Comparison of ENCODE assay signal across 12 mouse cellular contexts in the genomic region with DNA sequence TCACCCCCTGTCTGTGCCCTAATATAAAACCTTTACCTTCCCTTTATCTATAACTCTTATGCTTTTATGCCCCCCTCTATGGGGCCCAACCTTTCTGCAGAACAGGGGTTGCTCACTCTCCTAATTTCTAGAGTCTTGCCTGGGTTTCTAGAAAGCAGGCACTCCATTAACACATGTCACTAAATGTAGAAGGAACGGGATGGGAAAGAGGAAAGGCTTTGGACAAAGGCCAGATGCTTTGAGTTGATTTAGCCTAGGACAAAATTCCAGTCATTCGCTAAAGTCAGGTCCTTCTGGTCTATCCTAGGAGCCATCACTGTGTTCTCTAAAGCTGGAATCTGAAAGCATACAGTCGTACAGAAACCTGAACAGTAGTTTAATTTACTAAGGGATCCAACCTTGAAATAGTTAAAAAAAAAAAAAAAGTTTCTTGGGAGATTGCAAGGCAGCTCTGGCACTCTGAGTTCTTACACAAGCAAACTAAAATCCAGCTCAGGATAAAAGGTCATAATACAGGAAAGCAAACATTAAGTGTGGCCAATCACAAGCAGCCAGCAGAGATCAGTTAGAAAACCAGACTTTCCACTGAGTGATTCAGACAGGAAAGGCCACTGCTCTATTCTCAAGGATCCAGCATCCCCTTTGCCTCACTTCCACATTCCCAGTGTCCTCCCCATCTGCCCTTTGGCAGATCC.
A peak's percentile ranks its signal among the peaks of the same experiment; 100 is the strongest.
DNase-seq lines count a peak whose midpoint lies in the region; ATAC-seq and TF ChIP-seq lines count a peak whose summit lies in the region.
"Had no signal": no experiment of that assay in that cellular context is flagged by ENCODE, and none has a peak within 500 bp of the region (broad histone marks: within the 10 kb centered on the region; RNA-seq: fewer than 3 reads in every experiment).

No protein-coding gene starts in this region.

- DNase-seq in 3T3-L1 (ENCODE audit: low read depth, low spot score) (peak; percentile 7), Patski (ENCODE audit: low read depth, low spot score) (no peak)
- peak; percentile 2 to 39 for DNase-seq in kidney, postnatal 25 days
- no peak for DNase-seq in cerebellum, adult 11 months
- no peak for DNase-seq in limb, embryonic 10.5 days (ENCODE audit: low spot score)
- DNase-seq in right cerebral cortex, postnatal 25 days, result no peak
- DNase-seq: cerebellum, adult 9-11 months; right cerebral cortex, adult 18-20 months; thymus, postnatal 4 days had no signal

- H3K36me3 ChIP-seq in heart, embryonic 13.5 days, result no peaks in the 10 kb centered on the region
- no peaks in the 10 kb centered on the region for H3K36me3 ChIP-seq in limb, embryonic 10.5 days
- H3K36me3 ChIP-seq: limb, embryonic 13.5 days had no signal

- no peaks in the 10 kb centered on the region for H3K9me3 ChIP-seq in heart, embryonic 13.5 days
- H3K9me3 ChIP-seq in limb, embryonic 10.5 days (replicated peaks), result no peaks in the 10 kb centered on the region
- H3K9me3 ChIP-seq: limb, embryonic 13.5 days had no signal

- peak overlapping the region; percentile 76 for H3K27ac ChIP-seq in heart, embryonic 13.5 days (replicated peaks)
- no peak overlapping the region for H3K27ac ChIP-seq in limb, embryonic 10.5 days
- H3K27ac ChIP-seq: limb, embryonic 13.5 days had no signal

- no peak for TF ChIP-seq CTCF in Patski (IDR thresholded peaks at IDR 0.05)

- H3K4me1 ChIP-seq in heart, embryonic 13.5 days, result peaks cover 19% of the 10 kb centered on the region
- 0 out of 2 replicates have a peak, but pooled peaks cover 3% of the 10 kb centered on the region for H3K4me1 ChIP-seq in limb, embryonic 10.5 days
- H3K4me1 ChIP-seq: limb, embryonic 13.5 days had no signal

- H3K9ac ChIP-seq in heart, embryonic 13.5 days, result no peak overlapping the region
- H3K9ac ChIP-seq: limb, embryonic 13.5 days had no signal

- H3K4me3 ChIP-seq in heart, embryonic 13.5 days, result no peak overlapping the region
- no peak overlapping the region for H3K4me3 ChIP-seq in limb, embryonic 10.5 days
- H3K4me3 ChIP-seq: limb, embryonic 13.5 days had no signal

- CTCF ChIA-PET in Patski (lab: Charles Lee), result no interaction called here

- 29% methylated on average over 3 of the region's 3 CpGs for WGBS in heart, embryonic 13.5 days
- WGBS in limb, embryonic 10.5 days, result 73% methylated on average over 3 of the region's 3 CpGs

- no peak overlapping the region for H3K4me2 ChIP-seq in heart, embryonic 13.5 days
- H3K4me2 ChIP-seq: limb, embryonic 13.5 days had no signal

- POLR2A ChIA-PET in Patski (lab: Charles Lee), result interaction anchor here (1.0 kb wide), 1 partner anchor 109 kb away, joined by 3 read pairs; the partner anchor contains the start of gene Ccdc71l

- H3K27me3 ChIP-seq in Patski, result no peaks in the 10 kb centered on the region
- H3K27me3 ChIP-seq in heart, embryonic 13.5 days (replicated peaks), result no peaks in the 10 kb centered on the region
- no peaks in the 10 kb centered on the region for H3K27me3 ChIP-seq in limb, embryonic 10.5 days (ENCODE audit: low read depth, poor library complexity, severe bottlenecking)
- H3K27me3 ChIP-seq: limb, embryonic 13.5 days had no signal

- in situ Hi-C loops in Patski (cut with MboI; ENCODE audit: low pct_unique_long_range_greater_than_20kb), result no loop called here

- ATAC-seq in Patski, result peak; percentile 21
- no peak for ATAC-seq in heart, embryonic 13.5 days (ENCODE audit: extremely low read depth, insufficient number of reproducible peaks, low FRiP score, low TSS enrichment)
- ATAC-seq: forebrain, embryonic 14.5 days had no signal

Comparison
In these comparisons a context has a peak if more than half of its experiments do, and no peak if none do; other contexts are left out.
1. DNase-seq: peak in 3T3-L1 (single experiment) and kidney, postnatal 25 days (2 of 2); none in Patski (single experiment), cerebellum, adult 11 months (single experiment), limb, embryonic 10.5 days (single experiment) and right cerebral cortex, postnatal 25 days (single experiment).